In genomic region chr13:92483852-92484463, GRCm38 (mm10) we compare ENCODE assay signal across 8 mouse cellular contexts. TPM values are rescaled to one million over a fixed set of nuclear protein-coding genes. Genes with fewer than 3 reads are reported as not detected.
DNase-seq lines count a peak whose midpoint lies in the region; ATAC-seq and TF ChIP-seq lines count a peak whose summit lies in the region.

Gene Fam151b (minus strand): TSS chr13:92484015.

- no peak for TF ChIP-seq EP300 in ES-Bruce4 (IDR thresholded peaks at IDR 0.05; ENCODE audit: insufficient read depth, low read depth, low read length)
- TF ChIP-seq EP300 in heart, postnatal 0 days (IDR thresholded peaks at IDR 0.05; ENCODE audit: low read depth) = no peak
- no peak for TF ChIP-seq EP300 in liver, embryonic 14.5 days (IDR thresholded peaks at IDR 0.05; ENCODE audit: low read depth)

- H3K27ac ChIP-seq in ES-Bruce4 (ENCODE audit: insufficient read depth, low read length) = no peak within 1 kb of the TSS
- peak within 1 kb of the TSS; percentile 45 for H3K27ac ChIP-seq in forebrain, embryonic 13.5 days
- peak within 1 kb of the TSS; percentile 49; the same call in 1 of the 2 replicates for H3K27ac ChIP-seq in heart, postnatal 0 days (ENCODE audit: low read depth)
- H3K27ac ChIP-seq in liver, embryonic 14.5 days = no peak within 1 kb of the TSS
- H3K27ac ChIP-seq in stomach, embryonic 15.5 days = peak within 1 kb of the TSS; percentile 19; the same call in 1 of the 2 replicates

- no peaks in the 10 kb centered on the region for H3K36me3 ChIP-seq in ES-Bruce4 (ENCODE audit: control insufficient read depth, insufficient read depth, low read length, poor library complexity, severe bottlenecking)
- no peaks in the 10 kb centered on the region for H3K36me3 ChIP-seq in forebrain, embryonic 13.5 days (ENCODE audit: poor library complexity, severe bottlenecking)
- 0 out of 2 replicates have a peak, but pooled peaks cover 8% of the 10 kb centered on the region for H3K36me3 ChIP-seq in heart, postnatal 0 days (replicated peaks; ENCODE audit: control insufficient read depth, insufficient read depth, low read length)
- H3K36me3 ChIP-seq in liver, embryonic 14.5 days (replicated peaks; ENCODE audit: control insufficient read depth, insufficient read depth, low read depth) = no peaks in the 10 kb centered on the region
- peaks cover 6% of the 10 kb centered on the region; the same call in 1 of the 2 replicates for H3K36me3 ChIP-seq in stomach, embryonic 15.5 days

- no peaks in the 10 kb centered on the region for H3K9me3 ChIP-seq in ES-Bruce4 (replicated peaks; ENCODE audit: control insufficient read depth, insufficient read depth, low read length, poor library complexity, severe bottlenecking)
- no peaks in the 10 kb centered on the region for H3K9me3 ChIP-seq in forebrain, embryonic 13.5 days (replicated peaks)
- H3K9me3 ChIP-seq in heart, postnatal 0 days (replicated peaks; ENCODE audit: control insufficient read depth, low read length) = no peaks in the 10 kb centered on the region
- H3K9me3 ChIP-seq in liver, embryonic 14.5 days (ENCODE audit: control insufficient read depth, low read length) = no peaks in the 10 kb centered on the region
- H3K9me3 ChIP-seq in stomach, embryonic 15.5 days = no peaks in the 10 kb centered on the region

- peak within 1 kb of the TSS; percentile 5; the same call in 1 of the 2 replicates for H3K9ac ChIP-seq in ES-Bruce4 (ENCODE audit: low read depth, poor library complexity, severe bottlenecking)
- H3K9ac ChIP-seq in forebrain, embryonic 13.5 days = peak within 1 kb of the TSS; percentile 58
- 0 out of 2 replicates have a peak within 1 kb of the TSS, but pooled peaks have one; percentile 23 for H3K9ac ChIP-seq in heart, postnatal 0 days (replicated peaks; ENCODE audit: low read depth, low read length)
- peak within 1 kb of the TSS; percentile 59 for H3K9ac ChIP-seq in liver, embryonic 14.5 days (replicated peaks)
- peak within 1 kb of the TSS; percentile 17; the same call in 1 of the 2 replicates for H3K9ac ChIP-seq in stomach, embryonic 15.5 days

- WGBS in forebrain, embryonic 13.5 days = 6% methylated on average over 19 of the region's 19 CpGs
- 7% methylated on average over 19 of the region's 19 CpGs for WGBS in heart, postnatal 0 days
- WGBS in liver, embryonic 14.5 days (ENCODE audit: insufficient replicate concordance) = 5% methylated on average over 19 of the region's 19 CpGs
- WGBS in stomach, embryonic 15.5 days = 6% methylated on average over 19 of the region's 19 CpGs

- peak; percentile 92 for DNase-seq in cerebellum, adult 11 months
- peak; percentile 94 for DNase-seq in heart, postnatal 0 days (ENCODE audit: low spot score)
- DNase-seq in kidney, postnatal 36 days = peak; percentile 97
- peak; percentile 83 to 86 (median 86) for DNase-seq in liver, embryonic 14.5 days (ENCODE audit: low read depth in 3 of 3, low spot score in 3 of 3)
- DNase-seq in neural tube, embryonic 10.5 days (ENCODE audit: extremely low spot score, low spot score) = peak; percentile 90

- TF ChIP-seq CTCF in ES-Bruce4 (IDR thresholded peaks at IDR 0.05; ENCODE audit: low read depth, low read length) = no peak
- no peak for TF ChIP-seq CTCF in heart, postnatal 0 days (IDR thresholded peaks at IDR 0.05; ENCODE audit: low read depth)
- TF ChIP-seq CTCF in liver, embryonic 14.5 days (IDR thresholded peaks at IDR 0.05; ENCODE audit: low read depth) = no peak

- no peaks in the 10 kb centered on the region for H3K27me3 ChIP-seq in ES-Bruce4 (ENCODE audit: control insufficient read depth, insufficient read depth, low read length, poor library complexity, severe bottlenecking)
- no peaks in the 10 kb centered on the region for H3K27me3 ChIP-seq in forebrain, embryonic 13.5 days
- H3K27me3 ChIP-seq in heart, postnatal 0 days (ENCODE audit: control insufficient read depth, insufficient read depth, low read length) = no peaks in the 10 kb centered on the region
- no peaks in the 10 kb centered on the region for H3K27me3 ChIP-seq in liver, embryonic 14.5 days (ENCODE audit: control insufficient read depth, insufficient read depth, low read length)
- H3K27me3 ChIP-seq in stomach, embryonic 15.5 days (replicated peaks) = no peaks in the 10 kb centered on the region

- peak within 1 kb of the TSS; percentile 70 for H3K4me2 ChIP-seq in forebrain, embryonic 13.5 days
- peak within 1 kb of the TSS; percentile 70 for H3K4me2 ChIP-seq in heart, postnatal 0 days (ENCODE audit: low read depth, low read length)
- H3K4me2 ChIP-seq in liver, embryonic 14.5 days (ENCODE audit: low read depth) = peak within 1 kb of the TSS; percentile 61
- H3K4me2 ChIP-seq in stomach, embryonic 15.5 days = peak within 1 kb of the TSS; percentile 75

- peak within 1 kb of the TSS; percentile 59 for H3K4me3 ChIP-seq in ES-Bruce4 (ENCODE audit: low read depth, low read length)
- H3K4me3 ChIP-seq in forebrain, embryonic 13.5 days = peak within 1 kb of the TSS; percentile 46
- H3K4me3 ChIP-seq in heart, postnatal 0 days (ENCODE audit: low read depth, low read length) = peak within 1 kb of the TSS; percentile 52
- peak within 1 kb of the TSS; percentile 62 to 65 for H3K4me3 ChIP-seq in liver, embryonic 14.5 days (ENCODE audit: insufficient read depth in 1 of 2, low read depth in 2 of 2, low read length in 2 of 2)
- H3K4me3 ChIP-seq in stomach, embryonic 15.5 days (replicated peaks) = peak within 1 kb of the TSS; percentile 49

- peak; percentile 61 for TF ChIP-seq POLR2A in ES-Bruce4 (IDR thresholded peaks at IDR 0.05; ENCODE audit: insufficient read depth, low read length)

- no peaks in the 10 kb centered on the region for H3K4me1 ChIP-seq in ES-Bruce4 (ENCODE audit: control insufficient read depth, insufficient read depth, low read length)
- peaks cover 4% of the 10 kb centered on the region; the same call in 1 of the 2 replicates for H3K4me1 ChIP-seq in forebrain, embryonic 13.5 days
- no peaks in the 10 kb centered on the region for H3K4me1 ChIP-seq in heart, postnatal 0 days (ENCODE audit: control insufficient read depth, insufficient read depth)
- H3K4me1 ChIP-seq in liver, embryonic 14.5 days (replicated peaks; ENCODE audit: control insufficient read depth in 2 of 2, insufficient read depth in 2 of 2, low read length in 1 of 2) = no peaks in the 10 kb centered on the region; a peak in 1 of 4 replicates
- H3K4me1 ChIP-seq in stomach, embryonic 15.5 days = no peaks in the 10 kb centered on the region

- peak; percentile 100 for ATAC-seq in forebrain, embryonic 13.5 days
- peak; percentile 99 for ATAC-seq in heart, postnatal 0 days (ENCODE audit: insufficient read depth, low read depth)
- ATAC-seq in liver, embryonic 14.5 days (ENCODE audit: insufficient read depth) = peak; percentile 99
- peak; percentile 98 for ATAC-seq in stomach, embryonic 15.5 days (ENCODE audit: insufficient read depth, low FRiP score, low read depth)

RNA-seq across cellular contexts. Expression of gene Fam151b, which starts in this region (rescaled TPM):
- polyA plus RNA-seq in ES-Bruce4 (2011; ENCODE audit: insufficient read depth, insufficient read length, low read depth, missing spikeins) = 0.67 and 1.7 TPM in 2 replicates
- polyA plus RNA-seq in forebrain, embryonic 13.5 days (2015; fragmentation: Nextera tagmentation; extraction: Ambion mirVana) = 0.14 TPM in 1 of 2 replicates, not detected in the other
- 1.3 and 4.0 TPM in 2 replicates for total RNA-seq in heart, postnatal 0 days (2014; rRNA removed; ENCODE audit: low replicate concordance)
- polyA plus RNA-seq in heart, postnatal 0 days (2015; fragmentation: Nextera tagmentation; extraction: Ambion mirVana) = 0.10 and 0.16 TPM in 2 replicates
- polyA plus RNA-seq in liver, embryonic 14.5 days (2012; rRNA removed) = 1.4 TPM in 2 replicates
- not detected in 2 replicates for polyA plus RNA-seq in liver, embryonic 14.5 days (2014; fragmentation: Nextera tagmentation; extraction: Ambion mirVana)
- 0.22 and 0.26 TPM in 2 replicates for polyA plus RNA-seq in stomach, embryonic 15.5 days (2015; fragmentation: Nextera tagmentation; extraction: Ambion mirVana)

Comparison
In these comparisons a context has a peak if more than half of its experiments do, and no peak if none do; other contexts are left out.
1. Peak in ATAC-seq, H3K4me3 ChIP-seq, H3K27ac ChIP-seq, H3K9ac ChIP-seq and H3K4me2 ChIP-seq in forebrain, embryonic 13.5 days; RNA of the gene not detected or under 1 TPM.
2. Peak in ATAC-seq, H3K4me3 ChIP-seq, H3K27ac ChIP-seq, H3K9ac ChIP-seq and H3K4me2 ChIP-seq in stomach, embryonic 15.5 days; RNA of the gene not detected or under 1 TPM.
3. H3K9ac ChIP-seq: peak in every context shown above with its lines; median percentile 59 in liver, embryonic 14.5 days; 58 in forebrain, embryonic 13.5 days; 23 in heart, postnatal 0 days; 17 in stomach, embryonic 15.5 days; 5 in ES-Bruce4.